Mouse (Mus musculus) lung, adult 18-20 months (tissue): ENCODE measurements around the gene Alg6.

Experiments
- DNase-seq, 2 experiments: peaks; one replicate each; pipeline ENCODE4 v3.0.0; 2022; ENCODE audit warnings: mixed read lengths in 2 of 2

Gene Alg6

GRCm38 (mm10) chr4:99714904-99715782 lies at the start of gene Alg6:
Gene Alg6, plus strand, starts transcription at chr4:99715664.
- peak; percentile 95 for DNase-seq

- DNase-seq, result no peak
Measured at GRCm38 (mm10) chr4:99670203-99670851, 45.1 kb upstream of the Alg6 start.

GRCm38 (mm10) chr4:99675191-99675590 lies 40.3 kb upstream of the Alg6 start:
- DNase-seq, result no peak

GRCm38 (mm10) chr4:99683941-99684340 lies 31.5 kb upstream of the Alg6 start:
- no peak for DNase-seq

- DNase-seq, result no peak
Measured at GRCm38 (mm10) chr4:99686308-99686707, 29.2 kb upstream of the Alg6 start.

GRCm38 (mm10) chr4:99712583-99713183 lies 2.8 kb upstream of the Alg6 start:
- no peak for DNase-seq

GRCm38 (mm10) chr4:99713971-99714370 lies 1.5 kb upstream of the Alg6 start:
- DNase-seq, result no peak

GRCm38 (mm10) chr4:99715783-99716416 lies 436 bp downstream of the Alg6 start:
- DNase-seq, result no peak

- DNase-seq, result peak; percentile 5 to 19
Measured at GRCm38 (mm10) chr4:99717905-99718304, 2.4 kb downstream of the Alg6 start.

GRCm38 (mm10) chr4:99724331-99724730 lies 8.9 kb downstream of the Alg6 start:
- peak in 1 of 2 experiments; percentile 10 for DNase-seq

GRCm38 (mm10) chr4:99725914-99726451 lies 10.5 kb downstream of the Alg6 start:
- no peak for DNase-seq

- DNase-seq, result no peak
Measured at GRCm38 (mm10) chr4:99739836-99740235, 24.4 kb downstream of the Alg6 start.

- peak; percentile 17 to 31 for DNase-seq
Measured at GRCm38 (mm10) chr4:99752426-99752825, 37.0 kb downstream of the Alg6 start.

- no peak for DNase-seq
Measured at GRCm38 (mm10) chr4:99766303-99766702, 50.8 kb downstream of the Alg6 start.

GRCm38 (mm10) chr4:99766753-99767152 lies 51.3 kb downstream of the Alg6 start:
- DNase-seq, result peak in 1 of 2 experiments; percentile 13

- peak in 1 of 2 experiments; percentile 10 for DNase-seq
Measured at GRCm38 (mm10) chr4:99770555-99770954, 55.1 kb downstream of the Alg6 start.

GRCm38 (mm10) chr4:99773041-99773440 lies 57.6 kb downstream of the Alg6 start:
- DNase-seq, result peak; percentile 9

GRCm38 (mm10) chr4:99792365-99792764 lies 76.9 kb downstream of the Alg6 start:
- no peak for DNase-seq
